Mouse (Mus musculus): ENCODE data around the gene Gm17334.

- peak; percentile 69 for TF ChIP-seq CTCF (IDR thresholded peaks at IDR 0.05)
- no peak for TF ChIP-seq POLR2A (IDR thresholded peaks at IDR 0.05; ENCODE audit: insufficient read depth, low read depth, low read length)
Measured at GRCm38 (mm10) chr11:53737573-53737946, 35.4 kb downstream of the Gm17334 start.

All from heart, adult 2 months (tissue).